Mouse (Mus musculus) G1E (cell line): ENCODE results near the gene Ubald1.

ENCODE experiments used
- CTCF ChIP-seq: IDR thresholded peaks from 2 replicates; pipeline ENCODE4 v1.5.1; 2012; ENCODE audit warnings: low read depth, low read length, inconsistent platforms, mixed read lengths
- GATA1 ChIP-seq: IDR thresholded peaks from 2 replicates; pipeline ENCODE4 v1.6.1; 2012; ENCODE audit warnings: borderline replicate concordance, low read length, inconsistent platforms, mixed read lengths
- TAL1 ChIP-seq: conservative IDR thresholded peaks from 2 replicates; pipeline ENCODE4 v1.6.1; 2012; ENCODE audit warnings: low read depth, low read length, inconsistent platforms, mixed read lengths

DNA sequence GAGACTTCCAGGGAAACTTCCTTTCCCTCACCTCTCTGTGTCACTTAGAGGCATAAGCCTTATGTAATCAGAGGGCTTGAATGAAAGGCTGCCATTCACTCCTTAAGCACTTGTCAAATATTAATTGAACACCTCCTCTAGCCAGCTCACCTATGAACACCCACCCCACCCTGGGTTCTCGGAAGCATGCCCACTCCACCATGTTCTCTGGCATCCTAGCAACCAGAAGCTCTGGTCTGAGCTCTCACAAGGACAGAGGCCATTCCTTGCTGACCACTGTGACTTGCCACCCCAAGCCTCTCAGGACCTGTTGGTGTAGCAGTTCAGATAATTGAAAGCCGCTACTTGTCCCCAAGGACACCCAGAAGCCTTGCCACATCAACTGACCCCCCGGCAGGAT lies 44.9 kb downstream of the Ubald1 start, which contains the start of gene 4930562C15Rik:
- TF ChIP-seq CTCF (no peak), GATA1 (no peak), TAL1 (no peak)
